Mouse (Mus musculus): Measurements from ENCODE around the gene Nhlrc4. TPM values are rescaled to one million over a fixed set of nuclear protein-coding genes. Genes with fewer than 3 reads are reported as not detected.

Nhlrc4 gene
- polyA plus RNA-seq, 1 experiment, result 7.0 TPM

DNA sequence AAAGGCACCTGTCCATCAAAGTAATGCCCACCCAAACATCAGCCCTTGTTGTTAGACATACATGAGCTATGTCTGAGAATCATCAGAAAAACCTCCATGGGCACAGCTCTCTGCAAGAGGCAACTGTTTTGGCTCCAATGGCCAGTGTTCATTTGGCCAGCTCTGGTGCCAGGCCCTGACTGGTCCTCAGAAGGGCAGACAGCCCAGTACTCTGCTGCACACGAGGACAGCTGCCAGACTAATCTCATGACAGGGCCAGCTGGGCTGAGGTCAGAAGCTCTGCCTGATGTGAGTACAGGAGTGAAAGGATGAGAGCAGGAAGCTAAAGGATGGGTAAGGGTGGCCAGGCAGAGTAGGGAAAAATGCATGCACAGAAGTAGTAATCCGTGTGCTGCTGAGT, 19.4 kb downstream of the Nhlrc4 start:
- no peak for DNase-seq (ENCODE audit: low read depth)

DNA sequence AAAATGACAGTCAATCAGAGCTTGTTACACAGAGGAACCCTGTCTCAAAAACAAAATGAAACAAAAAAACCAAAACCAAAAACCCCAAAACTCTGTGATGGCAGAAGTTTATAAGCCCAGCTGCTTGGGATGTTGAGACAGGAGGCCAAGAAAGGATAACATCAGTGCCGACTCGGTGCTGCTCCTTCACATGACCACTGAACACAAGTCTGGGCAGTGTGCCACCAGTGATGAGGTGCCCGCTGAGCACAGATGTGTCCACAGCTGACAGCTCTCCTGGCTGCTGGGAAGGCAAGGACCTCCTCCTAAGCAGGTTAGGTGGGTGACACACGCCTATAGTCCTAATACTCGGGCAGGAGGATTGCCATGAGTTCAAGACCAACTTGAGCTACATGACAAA, 22.6 kb downstream of the Nhlrc4 start:
- DNase-seq (ENCODE audit: low read depth), result no peak

DNA sequence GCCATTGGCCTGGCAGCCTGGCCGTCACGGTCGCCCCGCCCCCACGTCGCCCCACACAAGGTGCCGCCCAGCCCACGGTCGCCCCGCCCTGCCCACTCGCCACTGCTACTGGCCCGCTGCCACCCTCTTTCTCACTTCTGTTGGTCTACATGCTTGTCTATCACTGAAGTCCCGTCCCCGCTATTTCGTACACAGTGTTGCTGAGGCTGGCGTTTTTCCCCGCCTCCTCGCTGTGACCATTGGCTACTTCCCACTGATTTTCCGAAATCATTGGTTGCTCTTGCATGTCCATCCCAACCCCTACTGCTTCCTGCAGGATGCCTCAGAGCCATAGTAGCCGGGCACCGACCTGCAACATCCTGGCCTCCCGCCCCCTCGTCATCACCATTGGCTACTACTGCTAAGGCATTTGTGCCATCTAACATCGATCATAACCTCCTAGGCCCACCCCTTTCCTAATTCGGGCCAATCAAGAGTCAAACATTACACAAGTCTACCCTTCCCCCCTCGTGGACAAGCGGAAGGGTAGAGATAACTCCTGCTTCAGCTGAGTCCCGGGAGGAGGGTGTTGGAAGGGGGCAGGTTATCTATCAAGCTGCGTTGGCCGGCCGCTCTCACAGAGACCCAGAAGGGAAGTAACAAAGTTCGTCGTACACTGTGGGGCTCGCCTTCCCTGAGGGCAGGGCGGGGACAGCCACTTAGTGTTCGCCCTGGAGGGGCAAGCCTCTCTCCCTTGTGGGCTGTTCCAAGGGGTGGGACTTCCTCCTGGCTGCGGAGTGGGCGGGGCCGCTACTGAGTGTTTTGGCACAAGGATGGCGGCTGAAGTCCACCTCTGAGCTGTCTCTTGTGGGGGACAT, 24.7 kb downstream of the Nhlrc4 start:
- DNase-seq (ENCODE audit: low read depth), result peak; percentile 100

DNA sequence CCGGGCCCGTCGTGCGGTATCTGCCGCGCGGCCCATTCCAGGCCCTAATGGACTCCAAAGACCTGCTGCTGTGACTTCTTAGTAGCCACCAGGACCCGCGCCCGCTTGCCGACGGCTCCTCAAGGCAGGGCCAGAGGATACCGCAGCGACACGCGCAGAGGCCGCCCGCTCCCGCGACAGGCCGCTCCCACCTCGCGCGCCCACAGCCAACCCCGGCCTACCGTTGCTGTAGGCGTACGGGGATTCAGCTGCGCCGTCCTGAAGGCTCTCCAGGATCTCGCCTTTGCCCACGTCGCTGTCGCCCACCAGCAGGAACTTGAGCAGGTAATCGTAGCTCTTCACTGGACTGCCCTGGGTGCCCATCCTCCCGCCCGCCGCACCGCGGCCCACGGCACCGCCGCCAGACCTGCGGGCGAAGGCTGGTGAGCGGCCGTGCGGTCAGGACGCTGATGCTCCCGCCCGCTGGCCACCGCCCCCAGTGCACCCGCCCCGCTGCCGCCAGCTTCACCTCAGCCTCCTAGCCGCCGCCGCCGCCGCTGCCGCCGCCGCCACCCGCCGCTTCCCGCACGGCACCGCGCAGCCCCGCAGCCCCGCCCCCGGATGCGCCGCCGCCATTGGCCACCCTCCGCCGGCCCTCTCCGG, 25.5 kb downstream of the Nhlrc4 start, which contains the start of gene Rab40c:
Rab40c (minus strand) TSS at position 584 of the 642 bp plus-strand sequence.
- DNase-seq (ENCODE audit: low read depth), result no peak

DNA sequence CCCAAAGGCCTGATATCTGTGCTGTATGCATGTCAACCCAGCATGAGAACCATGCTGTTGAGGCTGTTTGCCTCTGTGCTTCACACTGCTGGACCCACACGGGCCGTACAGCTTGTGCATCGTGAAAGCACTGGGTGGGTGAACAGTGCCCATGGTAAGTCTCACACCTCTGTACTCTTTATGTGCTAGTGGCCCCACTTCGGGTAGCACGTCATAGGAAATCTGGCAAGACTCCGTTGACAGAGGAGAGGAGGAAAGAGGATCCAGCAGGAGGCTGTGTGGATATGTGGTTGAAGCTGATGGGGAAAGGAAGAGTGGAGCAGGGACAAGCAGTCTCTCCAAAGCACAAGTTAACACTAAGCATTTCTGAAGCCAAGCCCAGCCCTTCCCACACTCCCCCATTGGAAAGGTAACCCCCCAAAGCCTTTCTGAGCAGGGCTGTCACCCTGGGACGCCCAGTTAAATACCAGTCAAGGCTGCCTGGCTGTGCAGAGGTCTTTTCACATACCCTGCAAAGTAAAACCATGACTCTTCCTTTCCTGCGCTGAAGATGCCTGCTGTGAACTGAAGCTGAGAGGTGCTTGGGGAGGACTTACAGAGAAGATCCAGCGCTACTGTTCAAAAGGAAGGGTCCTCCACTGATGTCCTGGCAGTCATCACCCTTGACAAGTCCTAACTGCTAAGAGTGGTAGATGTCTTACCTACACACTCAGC, 26.6 kb downstream of the Nhlrc4 start:
- no peak for DNase-seq (ENCODE audit: low read depth)

DNA sequence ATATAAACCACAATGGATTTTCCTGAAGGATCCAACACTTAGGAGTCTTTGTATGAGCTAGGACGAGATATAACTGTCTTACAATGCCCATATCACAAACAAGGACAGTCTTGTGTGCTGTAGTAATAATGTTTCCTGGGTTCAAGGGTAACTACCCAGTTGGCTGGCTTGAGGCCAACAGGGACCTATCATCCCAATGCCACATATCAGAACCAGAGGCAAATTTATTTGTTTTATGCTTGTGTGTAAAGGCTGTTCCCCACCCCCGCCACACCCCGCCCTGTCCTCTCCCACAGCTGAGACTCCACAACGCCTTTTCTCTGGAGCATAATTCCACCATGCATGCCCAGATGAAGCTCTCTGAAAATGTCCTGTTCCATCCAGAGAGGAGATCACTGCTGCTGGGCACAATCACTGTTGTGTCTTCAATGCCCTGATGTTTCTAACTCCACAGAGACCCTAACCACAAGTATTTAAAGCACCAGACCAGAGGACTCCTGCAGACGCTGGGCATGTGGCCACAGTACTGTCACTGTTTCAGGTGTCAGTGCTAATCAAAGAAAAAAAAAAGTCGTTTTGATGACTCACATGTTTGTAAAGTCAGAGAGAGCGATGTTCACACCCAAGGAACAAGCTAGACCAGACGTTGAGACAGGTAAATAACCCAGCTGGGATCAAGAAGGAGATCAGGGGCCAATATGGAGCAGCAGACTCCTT, 27.7 kb downstream of the Nhlrc4 start:
- no peak for DNase-seq (ENCODE audit: low read depth)

DNA sequence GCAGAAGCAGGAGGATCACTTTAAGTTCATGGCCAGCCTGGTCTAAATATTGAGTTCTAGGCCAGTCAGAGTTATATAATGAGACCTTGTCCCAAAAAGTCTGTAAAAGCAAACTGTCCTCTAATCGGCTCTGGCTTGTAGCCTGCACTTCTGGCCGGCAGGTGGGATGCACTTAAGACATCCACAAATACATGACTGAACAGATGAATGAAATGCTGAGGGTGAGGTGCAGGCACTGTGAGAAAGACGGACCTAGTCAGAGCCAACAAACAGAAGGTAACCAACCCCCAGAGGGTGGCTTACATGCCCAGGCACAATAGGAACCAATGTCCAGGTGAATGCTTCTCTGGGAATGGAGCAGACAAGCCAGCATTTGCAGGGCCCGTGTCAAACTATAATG, 30.5 kb downstream of the Nhlrc4 start:
- DNase-seq (ENCODE audit: low read depth), result no peak

DNA sequence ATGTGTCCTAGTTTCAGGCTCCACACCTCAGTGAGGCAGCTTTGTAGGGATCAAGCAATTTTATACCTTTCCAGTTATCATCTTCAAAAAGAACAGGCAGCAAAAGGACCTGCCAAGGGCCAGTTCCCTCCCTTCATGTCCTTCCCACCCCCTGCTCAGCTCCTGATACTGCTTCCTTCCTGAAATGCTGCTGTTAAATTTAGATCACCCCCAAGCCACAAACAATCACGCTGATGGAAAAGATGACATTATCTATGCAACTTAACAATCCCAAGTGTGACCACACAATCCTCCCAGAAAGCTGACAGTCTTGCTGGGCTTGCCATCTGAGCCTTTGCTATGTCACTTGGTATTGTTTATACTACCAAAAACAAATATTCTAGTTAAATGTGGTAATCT, 30.9 kb downstream of the Nhlrc4 start:
- no peak for DNase-seq (ENCODE audit: low read depth)

DNA sequence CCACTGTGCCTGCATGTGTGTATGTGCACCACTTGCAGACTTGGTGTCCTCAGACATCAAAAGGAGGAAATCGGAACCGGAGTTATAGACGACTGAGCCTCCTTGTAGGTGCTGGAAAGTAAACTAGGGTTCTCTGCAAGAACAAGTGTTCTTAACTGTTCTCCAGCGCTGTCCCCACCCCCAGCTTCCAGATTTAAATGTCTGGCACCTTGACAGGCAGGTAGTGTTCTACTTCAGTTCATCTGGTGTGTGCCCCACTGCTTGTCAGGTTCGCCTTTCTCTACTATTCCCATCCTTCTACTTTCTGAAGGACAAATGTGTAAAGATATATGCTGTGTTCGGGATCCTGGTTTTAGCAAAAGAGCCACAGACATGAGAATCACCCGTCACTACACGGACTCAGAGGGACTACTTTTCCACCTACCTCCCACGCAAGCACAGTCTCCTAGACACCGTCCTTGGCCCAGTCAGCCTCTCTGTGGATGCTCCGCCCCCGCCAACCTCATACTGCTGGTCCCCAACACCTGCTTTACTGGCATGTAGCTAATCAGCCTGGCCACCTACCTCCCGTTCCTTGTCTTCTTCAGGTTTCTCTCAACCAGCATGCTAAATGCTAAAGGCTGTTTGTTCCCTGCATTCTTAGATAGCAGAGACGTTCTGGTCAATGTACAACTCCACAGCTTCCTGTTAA, 31.4 kb downstream of the Nhlrc4 start:
- no peak for DNase-seq (ENCODE audit: low read depth)

DNA sequence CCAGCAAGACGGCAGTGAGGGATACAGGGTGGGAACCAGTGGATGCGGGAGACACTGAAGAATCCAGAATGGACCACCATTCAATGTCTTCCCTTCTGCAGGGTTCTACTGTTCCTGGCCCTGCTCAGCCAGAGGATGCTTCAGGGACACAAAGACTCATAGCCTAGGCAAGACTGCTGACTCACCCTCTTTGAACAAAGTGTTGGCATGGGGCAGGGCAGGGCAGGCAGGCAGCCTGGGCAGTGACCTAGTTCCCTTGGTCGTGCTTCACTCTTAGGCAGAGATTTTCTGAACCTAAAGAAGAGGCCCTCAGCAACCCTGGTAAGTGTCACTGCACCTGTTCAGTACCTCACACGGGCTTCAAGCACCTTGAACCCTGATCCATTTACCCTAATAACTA, 32.9 kb downstream of the Nhlrc4 start:
- no peak for DNase-seq (ENCODE audit: low read depth)

DNA sequence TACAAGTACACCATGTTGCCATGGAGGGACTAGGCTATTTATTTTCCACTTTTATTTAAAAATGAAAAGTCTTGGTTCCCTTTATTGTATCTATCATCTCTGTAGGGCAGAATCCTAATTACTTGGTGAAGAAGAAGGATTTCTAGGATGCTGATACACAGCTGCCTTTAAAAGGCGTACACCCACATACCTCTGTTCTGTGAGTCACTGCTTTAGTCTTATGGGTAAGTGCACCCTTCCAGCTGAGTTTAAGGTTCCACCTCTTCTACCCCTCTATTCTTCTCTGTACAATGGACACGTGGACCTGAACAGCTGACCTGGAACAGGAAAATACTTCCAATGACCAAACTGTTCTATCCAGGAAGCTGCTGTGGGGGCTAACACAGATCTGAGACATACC, 37.1 kb downstream of the Nhlrc4 start:
- no peak for DNase-seq (ENCODE audit: low read depth)

DNA sequence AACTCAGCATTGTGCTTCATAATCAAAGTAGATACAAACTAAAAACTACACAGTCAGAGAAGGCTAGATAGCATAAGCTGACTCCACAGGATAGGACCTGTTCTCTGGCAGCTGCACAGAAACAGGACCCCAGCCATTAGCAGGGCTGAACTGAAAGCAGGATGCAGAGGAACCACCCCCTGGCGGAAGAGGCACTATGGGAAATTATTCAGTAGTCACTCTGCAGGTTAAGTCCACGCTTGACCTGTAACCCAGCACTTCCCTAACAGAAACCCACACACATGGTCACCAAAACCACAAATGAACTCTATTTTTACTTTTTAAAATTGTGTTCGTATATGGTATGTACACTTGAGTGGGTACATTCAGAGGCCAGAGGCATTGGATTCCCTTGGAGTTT, 41.7 kb downstream of the Nhlrc4 start:
- no peak for DNase-seq (ENCODE audit: low read depth)

DNA sequence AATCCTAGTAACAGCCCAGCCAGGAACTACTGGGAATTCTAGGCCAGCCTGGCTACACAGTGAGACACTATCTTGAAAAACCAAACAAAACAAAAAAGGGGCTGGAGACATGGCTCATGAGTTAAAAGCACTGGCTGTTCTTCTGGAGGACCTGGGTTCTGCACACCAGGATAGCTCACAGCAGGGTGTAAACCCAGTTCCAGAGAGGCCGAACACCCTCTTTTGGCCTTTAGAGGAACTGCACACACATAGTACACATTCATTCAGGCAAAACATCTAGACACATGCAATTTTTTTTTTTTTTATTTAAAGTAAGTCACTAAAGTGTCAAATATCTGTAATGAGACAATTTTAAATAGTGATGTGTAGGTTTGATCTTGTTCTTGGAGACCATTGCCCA, 44.6 kb downstream of the Nhlrc4 start:
- no peak for DNase-seq (ENCODE audit: low read depth)

DNA sequence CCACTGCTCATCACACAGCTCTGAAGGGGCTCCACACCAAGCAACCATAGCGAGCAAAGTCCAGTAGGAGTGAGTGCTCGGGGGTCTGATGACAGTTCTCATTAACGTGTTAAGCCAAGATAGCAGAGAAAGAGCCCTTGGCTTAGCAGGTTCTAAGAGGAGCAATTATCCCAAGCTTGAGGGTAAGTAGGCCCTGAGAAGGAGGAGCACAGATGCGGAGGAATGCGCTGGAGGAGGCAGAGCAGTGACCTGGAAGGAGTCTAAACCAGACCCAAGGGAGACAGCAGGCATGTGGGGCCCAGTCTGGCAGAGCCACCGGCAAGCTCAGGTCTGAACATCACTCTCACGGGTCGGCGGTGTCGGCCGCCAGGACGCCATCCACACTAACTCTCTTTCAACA, 48.9 kb downstream of the Nhlrc4 start:
- DNase-seq (ENCODE audit: low read depth), result no peak

DNA sequence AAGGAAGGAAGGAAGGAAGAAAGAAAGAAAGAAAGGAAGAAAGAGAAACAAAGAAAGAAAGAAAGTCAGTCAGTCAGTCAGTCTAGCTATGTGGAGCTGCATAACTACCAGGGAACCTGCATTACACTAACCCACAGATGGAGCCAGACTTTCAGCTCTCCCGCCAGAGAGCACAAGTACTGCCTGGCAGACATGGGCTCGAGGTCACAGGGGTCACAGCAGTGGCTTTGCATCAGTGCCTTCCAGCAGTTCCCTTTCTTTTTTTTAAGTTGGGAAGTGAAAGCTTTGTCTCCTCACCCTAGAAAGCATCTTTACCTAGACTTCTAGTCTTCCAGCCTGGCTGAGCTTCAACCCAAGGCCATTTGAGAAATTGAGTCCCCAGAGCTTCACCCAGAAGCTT, 49.3 kb downstream of the Nhlrc4 start:
- DNase-seq (ENCODE audit: low read depth), result no peak

DNA sequence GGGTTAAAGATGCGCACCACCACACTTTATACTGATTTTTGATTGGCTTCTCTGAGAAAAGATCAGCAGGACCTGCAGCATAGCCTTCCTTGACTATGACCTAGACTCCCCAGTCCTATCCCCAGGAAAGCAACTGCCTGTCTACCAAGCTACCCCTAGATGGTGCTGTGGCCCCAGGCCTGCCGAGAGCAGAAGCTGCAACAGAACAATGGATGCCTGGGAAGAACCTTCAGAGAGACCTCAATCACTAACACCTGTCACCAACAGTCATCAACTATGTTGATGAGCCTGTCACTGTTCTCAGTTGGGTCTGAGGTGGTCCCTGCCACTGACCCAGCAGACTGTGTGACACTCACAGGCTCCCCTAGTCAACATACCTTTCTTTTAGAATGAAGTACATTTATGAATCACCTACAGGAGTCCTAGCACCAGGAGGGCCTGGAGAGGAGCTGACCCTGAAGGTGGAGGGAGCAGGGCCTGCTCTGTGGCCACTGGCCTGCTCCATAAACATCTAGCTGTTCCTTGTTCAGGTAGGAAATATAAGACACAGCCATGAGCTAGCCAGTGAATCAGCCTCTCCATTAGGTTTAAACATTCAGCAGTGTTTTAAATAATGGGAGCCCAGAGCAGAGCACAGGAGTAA, 50.7 kb downstream of the Nhlrc4 start:
- no peak for DNase-seq (ENCODE audit: low read depth)

Other genes starting within 250 kb of the Nhlrc4 start
- gene Gng13, start 227.8 kb downstream of the Nhlrc4 start, polyA plus RNA-seq (2012; rRNA removed), result not detected in 2 replicates
- gene Chtf18, start 217.5 kb downstream of the Nhlrc4 start, polyA plus RNA-seq (2012; rRNA removed), result 2.6 and 2.9 TPM in 2 replicates
- gene Rpusd1, start 217.3 kb downstream of the Nhlrc4 start, polyA plus RNA-seq (2012; rRNA removed), result 25.8 and 28.8 TPM in 2 replicates
- 0.36 and 0.38 TPM in 2 replicates for gene Mslnl, start 208.9 kb downstream of the Nhlrc4 start, polyA plus RNA-seq (2012; rRNA removed)
- 17.7 and 34.7 TPM in 2 replicates for gene Msln, start 190.6 kb downstream of the Nhlrc4 start, polyA plus RNA-seq (2012; rRNA removed)
- 19.1 and 23.9 TPM in 2 replicates for gene Narfl, start 171.2 kb downstream of the Nhlrc4 start, polyA plus RNA-seq (2012; rRNA removed)
- 45.8 and 47.3 TPM in 2 replicates for gene Haghl, start 159.3 kb downstream of the Nhlrc4 start, polyA plus RNA-seq (2012; rRNA removed)
- gene Ccdc78, start 158.4 kb downstream of the Nhlrc4 start, polyA plus RNA-seq (2012; rRNA removed), result 0.29 and 0.30 TPM in 2 replicates
- gene Fam173a, start 152.1 kb downstream of the Nhlrc4 start, polyA plus RNA-seq (2012; rRNA removed), result 105 and 133 TPM in 2 replicates
- 0.23 TPM in 1 of 2 replicates, not detected in the other for gene AC134908.4, start 149.3 kb downstream of the Nhlrc4 start, polyA plus RNA-seq (2012; rRNA removed)
- gene Metrn, start 147.8 kb downstream of the Nhlrc4 start, polyA plus RNA-seq (2012; rRNA removed), result 22.2 and 31.4 TPM in 2 replicates
- 0.58 and 0.81 TPM in 2 replicates for gene Fbxl16, start 135.9 kb downstream of the Nhlrc4 start, polyA plus RNA-seq (2012; rRNA removed)
- gene Wdr24, start 121.3 kb downstream of the Nhlrc4 start, polyA plus RNA-seq (2012; rRNA removed), result 32.1 and 36.4 TPM in 2 replicates
- gene Jmjd8, start 116.1 kb downstream of the Nhlrc4 start, polyA plus RNA-seq (2012; rRNA removed), result 91.2 and 94.5 TPM in 2 replicates
- 219 and 228 TPM in 2 replicates for gene Stub1, start 111.6 kb downstream of the Nhlrc4 start, polyA plus RNA-seq (2012; rRNA removed)
- gene Rhbdl1, start 107.7 kb downstream of the Nhlrc4 start, polyA plus RNA-seq (2012; rRNA removed), result 129 and 138 TPM in 2 replicates
- gene Gm20683, start 103.2 kb downstream of the Nhlrc4 start, polyA plus RNA-seq (2012; rRNA removed), result 47.4 and 55.8 TPM in 2 replicates
- gene Rhot2, start 100.1 kb downstream of the Nhlrc4 start, polyA plus RNA-seq (2012; rRNA removed), result 54.0 and 60.0 TPM in 2 replicates
- gene Wdr90, start 83.5 kb downstream of the Nhlrc4 start, polyA plus RNA-seq (2012; rRNA removed), result 27.1 and 35.9 TPM in 2 replicates
- gene Mcrip2, start 76.2 kb downstream of the Nhlrc4 start, polyA plus RNA-seq (2012; rRNA removed), result 58.8 and 61.7 TPM in 2 replicates
- gene Mettl26, start 69.9 kb downstream of the Nhlrc4 start, polyA plus RNA-seq (2012; rRNA removed), result 89.7 and 105 TPM in 2 replicates
- 0.95 and 1.1 TPM in 2 replicates for gene Wfikkn1, start 64.1 kb downstream of the Nhlrc4 start, polyA plus RNA-seq (2012; rRNA removed)
- 49.5 and 51.3 TPM in 2 replicates for gene Rab40c, start 25.2 kb downstream of the Nhlrc4 start, polyA plus RNA-seq (2012; rRNA removed)
- gene Pigq, start within 50 bp of the Nhlrc4 start, polyA plus RNA-seq (2012; rRNA removed), result 122 and 144 TPM in 2 replicates
- gene A930017K11Rik, start 7.6 kb upstream of the Nhlrc4 start, polyA plus RNA-seq (2012; rRNA removed), result 2.4 TPM in 2 replicates
- gene Capn15, start 40.8 kb upstream of the Nhlrc4 start, polyA plus RNA-seq (2012; rRNA removed), result 27.6 and 28.1 TPM in 2 replicates
- 29.9 and 35.0 TPM in 2 replicates for gene Rab11fip3, start 124.6 kb upstream of the Nhlrc4 start, polyA plus RNA-seq (2012; rRNA removed)
- gene Decr2, start 145.4 kb upstream of the Nhlrc4 start, polyA plus RNA-seq (2012; rRNA removed), result 24.3 and 24.4 TPM in 2 replicates
- gene Nme4, start 150.6 kb upstream of the Nhlrc4 start, polyA plus RNA-seq (2012; rRNA removed), result 7.2 and 9.4 TPM in 2 replicates
- gene Tmem8, start 168.3 kb upstream of the Nhlrc4 start, polyA plus RNA-seq (2012; rRNA removed), result 65.0 and 70.0 TPM in 2 replicates
- 75.3 and 86.7 TPM in 2 replicates for gene Mrpl28, start 178.5 kb upstream of the Nhlrc4 start, polyA plus RNA-seq (2012; rRNA removed)
- 16.8 and 19.5 TPM in 2 replicates for gene Axin1, start 193.7 kb upstream of the Nhlrc4 start, polyA plus RNA-seq (2012; rRNA removed)